Mouse (Mus musculus): Measurements from ENCODE around the gene Icmt.

DNA sequence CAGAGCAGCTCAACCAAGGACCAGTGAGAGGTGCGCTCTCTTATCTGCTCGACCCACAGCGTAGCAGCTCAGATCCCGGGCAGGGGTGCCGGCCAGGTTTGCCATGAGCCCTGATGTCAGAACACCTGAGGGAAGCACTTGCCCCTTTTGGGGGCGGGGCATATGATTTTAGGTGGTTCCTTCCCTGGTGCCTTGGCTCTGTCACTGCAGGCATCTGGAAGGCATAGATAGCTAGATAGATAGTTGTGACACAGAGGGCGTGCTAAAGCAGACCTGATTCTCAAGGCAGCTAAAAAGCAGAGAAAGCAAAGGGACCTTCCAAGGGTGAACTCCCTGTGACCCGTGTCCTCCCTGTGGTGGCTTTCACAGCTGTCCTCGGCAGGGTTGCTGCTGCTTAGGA lies 33.9 kb upstream of the Icmt start:
- TF ChIP-seq ZNF384 (IDR thresholded peaks at IDR 0.05; ENCODE audit: low read depth, low read length) = no peak
- no peak for TF ChIP-seq CTCF (IDR thresholded peaks at IDR 0.05 in 2 of 3, conservative IDR thresholded peaks at IDR 0.05 in 1 of 3; ENCODE audit: control insufficient read depth in 1 of 3, insufficient read depth in 1 of 3, low read depth in 2 of 3, low read length in 3 of 3, poor library complexity in 1 of 3, severe bottlenecking in 1 of 3)
- no peak for TF ChIP-seq TAL1 (IDR thresholded peaks at IDR 0.05; ENCODE audit: low read length)
- no peak for TF ChIP-seq EP300 (IDR thresholded peaks at IDR 0.05; ENCODE audit: low read depth in 1 of 2, low read length in 2 of 2)
- TF ChIP-seq POLR2A (IDR thresholded peaks at IDR 0.05; ENCODE audit: control insufficient read depth in 1 of 2, insufficient read depth in 1 of 2, low read depth in 1 of 2, low read length in 2 of 2, poor library complexity in 1 of 2) = no peak
- TF ChIP-seq NELFE (IDR thresholded peaks at IDR 0.05; ENCODE audit: low read depth, low read length) = no peak
- no peak for TF ChIP-seq POLR2AphosphoS5 (IDR thresholded peaks at IDR 0.05; ENCODE audit: borderline replicate concordance, low read depth, low read length)
- no peak for TF ChIP-seq ZC3H11A (IDR thresholded peaks at IDR 0.05; ENCODE audit: low read depth, low read length)
- no peak for TF ChIP-seq KAT2A (conservative IDR thresholded peaks at IDR 0.05; ENCODE audit: low read depth, low read length)
- TF ChIP-seq BHLHE40 (IDR thresholded peaks at IDR 0.05; ENCODE audit: borderline replicate concordance, low read depth, low read length) = no peak
- TF ChIP-seq CHD2 (IDR thresholded peaks at IDR 0.05; ENCODE audit: low read length) = no peak

Data from MEL (cell line).